Mouse (Mus musculus) MEL (cell line): Measurements from ENCODE around the gene Samd14.
A peak's percentile ranks its signal among the peaks of the same experiment; 100 is the strongest.

ENCODE experiments used
- CTCF ChIP-seq, 3 experiments: IDR thresholded peaks in 2 of 3; conservative IDR thresholded peaks in 1 of 3; 2 replicates each; pipeline ENCODE4 v1.5.1; 2011 to 2012; ENCODE audit warnings: low read length in 3 of 3, low read depth in 2 of 3, mild to moderate bottlenecking in 2 of 3, improper control_type of control experiment in 1 of 3, inconsistent platforms in 1 of 3, mixed read lengths in 1 of 3, moderate library complexity in 1 of 3; ENCODE audit not compliant: control insufficient read depth in 1 of 3, insufficient read depth in 1 of 3, poor library complexity in 1 of 3, severe bottlenecking in 1 of 3
- EP300 ChIP-seq, 2 experiments: IDR thresholded peaks; 2 replicates each; pipeline ENCODE4 v1.6.1; 2011; ENCODE audit warnings: improper control_type of control experiment in 2 of 2, low read length in 2 of 2, low read depth in 1 of 2, mild to moderate bottlenecking in 1 of 2
- MEF2A ChIP-seq: IDR thresholded peaks from 2 replicates; pipeline ENCODE4 v1.6.1; 2014; ENCODE audit warnings: low read depth, mild to moderate bottlenecking, inconsistent platforms, low read length, improper control_type of control experiment; ENCODE audit not compliant: poor library complexity, insufficient replicate concordance, severe bottlenecking; ENCODE audit errors: extremely low read depth
- MXI1 ChIP-seq: IDR thresholded peaks from 2 replicates; pipeline ENCODE4 v1.6.1; 2011; ENCODE audit warnings: mild to moderate bottlenecking, low read depth, low read length, improper control_type of control experiment

GRCm38 (mm10) chr11:95042096-95042495 is 32.4 kb downstream of the Samd14 start:
- TF ChIP-seq MEF2A (no peak), CTCF (IDR thresholded peaks at IDR 0.05 in 2 of 3, conservative IDR thresholded peaks at IDR 0.05 in 1 of 3; ENCODE audit: control insufficient read depth in 1 of 3, insufficient read depth in 1 of 3, low read depth in 2 of 3, low read length in 3 of 3, poor library complexity in 1 of 3, severe bottlenecking in 1 of 3) (peak; percentile 66 to 93 (median 80)), EP300 (IDR thresholded peaks at IDR 0.05; ENCODE audit: low read depth in 1 of 2, low read length in 2 of 2) (no peak), MXI1 (no peak; the same call in none of the 2 replicates)
